Mouse (Mus musculus): ENCODE results near the gene Sort1.

Sort1 gene

GRCm38 (mm10) chr3:108383485-108384354 lies 99.8 kb downstream of the Sort1 start, which contains the start of gene Psrc1:
Gene Psrc1, plus strand, starts transcription at chr3:108383839.
- DNase-seq (ENCODE audit: low spot score), result peak; percentile 91

GRCm38 (mm10) chr3:108384425-108384824 lies 100.5 kb downstream of the Sort1 start:
- no peak for DNase-seq (ENCODE audit: low spot score)

- no peak for DNase-seq (ENCODE audit: low spot score)
Measured at GRCm38 (mm10) chr3:108386186-108386585, 102.3 kb downstream of the Sort1 start.

- DNase-seq (ENCODE audit: low spot score), result peak; percentile 98
Measured at GRCm38 (mm10) chr3:108389111-108389545, 105.2 kb downstream of the Sort1 start.

- DNase-seq (ENCODE audit: low spot score), result no peak
Measured at GRCm38 (mm10) chr3:108392299-108392698, 108.4 kb downstream of the Sort1 start.

- DNase-seq (ENCODE audit: low spot score), result no peak
Measured at GRCm38 (mm10) chr3:108392793-108393192, 108.9 kb downstream of the Sort1 start.

- DNase-seq (ENCODE audit: low spot score), result no peak
Measured at GRCm38 (mm10) chr3:108398281-108398680, 114.4 kb downstream of the Sort1 start.

- no peak for DNase-seq (ENCODE audit: low spot score)
Measured at GRCm38 (mm10) chr3:108400442-108400841, 116.6 kb downstream of the Sort1 start.

GRCm38 (mm10) chr3:108401692-108402527 lies 118.0 kb downstream of the Sort1 start:
- DNase-seq (ENCODE audit: low spot score), result peak; percentile 93

- DNase-seq (ENCODE audit: low spot score), result no peak
Measured at GRCm38 (mm10) chr3:108402528-108402920, 118.6 kb downstream of the Sort1 start.

GRCm38 (mm10) chr3:108405536-108406305 lies 121.8 kb downstream of the Sort1 start:
- DNase-seq (ENCODE audit: low spot score), result no peak

GRCm38 (mm10) chr3:108406306-108406885 lies 122.5 kb downstream of the Sort1 start:
- no peak for DNase-seq (ENCODE audit: low spot score)

- no peak for DNase-seq (ENCODE audit: low spot score)
Measured at GRCm38 (mm10) chr3:108408517-108409008, 124.7 kb downstream of the Sort1 start.

GRCm38 (mm10) chr3:108409656-108410358 lies 125.9 kb downstream of the Sort1 start:
- DNase-seq (ENCODE audit: low spot score), result no peak

GRCm38 (mm10) chr3:108410359-108410714 lies 126.5 kb downstream of the Sort1 start:
- no peak for DNase-seq (ENCODE audit: low spot score)
